Mouse (Mus musculus): ENCODE measurements around the gene Dsel.

Dsel gene

DNA sequence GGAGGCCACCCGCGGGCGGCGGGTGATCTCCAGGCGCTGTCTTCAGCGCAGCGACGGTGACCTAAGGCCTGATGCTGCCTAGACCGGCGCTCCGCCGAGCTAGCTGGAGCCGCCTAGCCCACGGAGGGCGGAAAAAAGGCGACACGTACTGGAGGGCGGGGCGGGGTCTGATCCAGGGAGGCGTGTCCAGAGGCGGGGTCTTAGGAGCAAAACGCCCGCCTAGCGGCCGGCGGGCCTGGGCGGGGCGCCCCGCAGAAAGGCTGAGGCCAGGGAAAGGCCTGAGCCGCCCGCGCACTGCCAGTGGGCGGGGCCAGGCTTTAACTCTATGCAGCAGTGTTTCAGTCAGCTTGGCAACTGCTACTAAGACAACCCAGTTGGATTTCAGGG lies at the start of gene Dsel:
Dsel (minus strand) TSS at position 140 of the 387 bp plus-strand sequence.
- DNase-seq, result peak; percentile 93 to 95

DNA sequence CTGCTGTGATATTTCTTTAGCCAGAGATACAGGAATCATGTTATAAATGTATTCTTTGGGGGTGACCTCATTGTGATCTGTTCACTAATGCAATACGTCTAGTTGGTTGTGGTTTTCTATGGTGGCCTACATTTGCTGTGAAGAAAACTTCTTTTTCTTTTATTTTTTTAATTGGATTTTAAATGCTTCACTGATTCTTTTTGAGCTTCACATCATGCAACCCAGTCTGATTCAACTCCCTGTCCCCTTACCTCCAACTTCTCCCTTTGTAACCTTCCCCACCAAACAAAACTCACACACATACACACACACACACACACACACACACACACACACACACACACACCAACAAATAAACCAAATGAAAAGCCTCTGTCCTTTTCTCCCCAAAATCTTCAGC lies 46.7 kb upstream of the Dsel start:
- DNase-seq, result no peak

DNA sequence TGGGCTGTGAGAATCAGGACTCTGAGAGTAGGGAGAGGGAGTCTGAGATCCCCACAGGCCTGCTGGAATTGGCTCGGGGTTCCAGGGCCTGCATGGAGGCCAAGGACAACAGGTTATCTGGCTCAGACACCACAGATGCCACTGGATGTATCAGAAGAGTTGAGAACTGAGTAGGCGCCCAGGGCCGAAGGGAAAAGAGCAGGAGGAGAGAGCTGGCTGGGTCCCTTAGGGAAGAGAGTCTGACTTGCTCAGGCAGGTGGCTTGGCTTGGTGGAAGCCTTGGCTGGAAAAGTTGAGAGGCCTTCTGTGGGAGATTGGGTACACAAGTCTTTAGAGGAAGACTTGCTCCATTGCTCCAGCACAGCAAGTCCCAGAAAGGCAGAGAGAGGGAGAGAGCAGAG lies 18.6 kb upstream of the Dsel start:
- DNase-seq, result no peak

DNA sequence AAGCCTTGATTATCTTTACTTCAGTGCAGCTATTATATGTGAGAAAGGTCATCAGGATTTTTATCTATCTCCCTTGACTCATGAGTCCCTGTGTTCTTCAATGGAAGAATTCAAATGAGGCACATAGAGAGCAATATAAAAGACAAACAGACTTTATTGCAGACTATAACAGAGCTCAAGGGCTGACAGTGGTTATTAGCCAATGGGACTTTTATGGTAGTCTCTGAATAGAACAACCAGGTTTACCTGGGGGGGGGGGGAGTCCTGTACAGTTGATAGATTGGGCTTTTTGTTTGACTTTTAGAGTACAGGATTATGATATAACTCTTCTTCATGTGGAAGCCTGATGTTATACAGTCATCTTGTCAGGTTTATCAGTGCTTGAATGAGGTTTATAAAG lies 11.1 kb upstream of the Dsel start:
- no peak for DNase-seq

DNA sequence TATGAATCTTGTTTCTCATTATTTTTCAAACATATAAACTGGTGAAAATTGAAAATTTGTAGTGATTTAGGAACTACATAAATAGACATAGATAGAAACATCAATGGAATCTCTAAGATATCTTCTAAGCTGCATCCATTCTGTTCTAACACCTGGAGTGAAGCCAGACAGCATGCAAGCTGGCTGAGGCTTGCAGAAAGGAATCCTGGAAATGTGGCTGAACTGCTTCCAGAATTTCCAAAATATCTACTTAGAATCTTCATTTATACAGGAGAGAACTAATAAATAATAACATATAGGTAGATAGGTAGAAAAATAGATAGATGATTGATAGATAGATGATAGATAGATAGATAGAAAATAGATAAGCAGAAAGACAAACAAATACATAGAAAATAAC lies 8.5 kb upstream of the Dsel start:
- DNase-seq, result no peak

DNA sequence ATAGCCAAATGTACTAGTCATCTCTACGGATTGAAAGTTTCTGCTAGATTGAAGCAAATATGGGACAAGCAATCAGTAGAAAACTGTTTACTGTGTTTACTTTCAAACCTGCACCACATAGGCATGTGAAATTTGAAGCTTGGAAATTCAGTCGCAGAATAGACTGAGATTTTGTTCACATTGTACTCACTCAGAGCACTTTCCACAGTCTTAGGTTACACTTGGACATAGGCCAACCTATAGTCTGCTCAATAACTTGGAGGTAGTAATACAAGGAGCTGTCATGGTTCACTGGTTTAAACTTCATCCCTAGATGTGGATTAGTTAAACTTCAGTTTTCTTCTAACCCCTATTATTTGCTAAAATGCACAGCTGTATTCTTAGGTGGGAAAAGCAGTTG lies 749 bp upstream of the Dsel start:
- no peak for DNase-seq

DNA sequence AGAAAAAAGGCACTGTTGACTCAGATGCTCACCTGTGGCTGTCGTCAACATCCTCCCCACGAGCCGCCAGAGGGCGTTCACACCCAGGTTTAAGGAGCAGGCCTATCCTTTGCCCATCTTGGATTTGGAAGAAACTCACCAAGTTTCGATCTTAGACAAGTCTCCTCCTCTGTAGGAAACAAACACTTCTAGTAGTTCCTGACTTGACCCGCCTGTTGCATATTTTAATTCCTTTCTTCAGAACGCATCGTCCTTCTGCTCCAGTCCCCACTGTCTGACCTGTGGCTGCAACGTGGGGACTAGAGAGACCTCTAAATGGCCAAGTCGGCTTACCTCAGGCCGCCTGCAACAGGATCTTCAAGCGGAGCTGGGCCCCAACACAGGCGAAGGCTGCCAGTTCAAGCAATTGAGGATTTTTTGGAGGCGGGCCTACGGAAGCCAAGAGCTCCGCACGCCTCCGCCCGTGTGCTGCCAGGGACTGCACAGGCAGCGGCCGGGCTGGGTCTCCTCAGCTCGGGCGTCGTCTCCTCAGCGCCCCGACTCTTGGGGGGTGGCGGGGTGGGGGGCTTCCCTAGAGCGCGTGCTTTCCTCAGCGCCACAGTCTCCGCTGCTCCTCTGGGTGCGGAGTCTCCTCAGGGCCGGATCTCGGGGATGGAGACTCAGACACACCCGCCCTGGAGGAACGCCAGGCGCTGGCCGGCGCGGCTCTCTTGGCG lies 497 bp downstream of the Dsel start:
- peak; percentile 77 to 84 for DNase-seq

DNA sequence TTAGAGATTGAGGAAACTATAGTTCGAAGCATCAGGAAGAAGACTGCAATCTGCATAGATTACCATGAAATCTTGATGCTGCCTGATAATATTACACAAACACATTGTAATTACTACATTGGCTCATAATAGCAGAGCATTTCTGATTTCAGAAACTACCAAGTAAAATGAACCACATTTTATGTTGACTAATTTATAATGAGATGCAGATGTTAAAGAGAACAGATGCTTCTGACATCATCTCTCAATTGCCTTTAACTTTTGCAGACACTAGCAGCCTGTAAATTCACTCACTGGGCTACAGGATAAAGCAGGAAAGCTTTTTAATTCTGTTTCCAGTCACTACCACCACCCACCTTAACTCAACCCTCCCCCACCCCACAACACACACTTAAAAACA lies 6.9 kb downstream of the Dsel start:
- DNase-seq, result no peak

DNA sequence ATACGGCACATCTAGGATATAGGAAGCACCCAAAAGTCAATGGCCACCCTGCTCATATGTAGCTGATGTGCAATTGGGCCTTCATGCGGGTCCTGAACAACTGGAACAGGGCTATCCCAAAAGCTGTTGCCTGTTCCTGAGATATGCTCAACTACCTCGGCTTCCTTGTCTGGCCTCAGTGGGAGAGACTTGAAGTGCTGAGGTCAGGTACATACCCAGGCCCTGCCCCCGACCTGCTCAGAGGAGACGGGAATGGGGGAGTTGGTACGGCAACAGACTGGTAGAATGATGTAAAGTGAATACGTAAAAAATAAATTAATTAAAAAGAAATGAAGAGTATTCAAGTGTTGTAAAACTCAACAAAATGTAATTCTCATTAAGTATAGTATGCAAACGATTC lies 12.3 kb downstream of the Dsel start:
- no peak for DNase-seq

DNA sequence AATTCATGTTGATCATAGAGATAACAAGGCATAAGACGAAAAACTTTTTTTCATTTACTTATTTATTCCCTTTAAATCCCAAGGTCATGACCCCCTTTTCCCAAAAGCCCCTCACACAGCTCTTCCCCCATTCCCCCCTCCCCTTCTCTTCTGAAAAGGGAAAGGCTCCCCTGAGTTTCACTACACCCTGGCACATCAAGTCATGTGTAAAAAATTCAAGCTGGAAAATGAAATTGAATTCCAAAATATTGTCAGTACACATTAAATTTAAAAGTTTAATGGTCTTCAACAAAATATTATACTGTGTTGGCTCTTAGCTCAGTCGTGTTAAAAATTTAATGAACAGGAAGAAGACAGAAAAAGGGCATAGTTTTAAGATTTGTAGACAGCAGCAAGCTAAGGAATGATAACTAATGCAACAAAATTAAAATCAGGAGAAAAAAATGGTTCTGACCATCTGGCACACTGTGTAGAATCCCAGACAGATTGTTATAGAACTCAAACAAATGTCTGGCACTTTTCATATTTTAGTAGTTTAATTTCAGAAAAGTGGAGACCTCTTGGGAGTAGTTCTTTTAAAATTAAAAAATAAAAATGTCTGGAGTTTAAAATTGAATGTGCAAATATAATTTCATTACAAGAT lies 31.0 kb downstream of the Dsel start:
- DNase-seq, result no peak

Data from cerebellum, postnatal 25 days (tissue).